Mouse (Mus musculus): ENCODE results near the gene Tardbp. TPM values are rescaled to one million over a fixed set of nuclear protein-coding genes. Genes with fewer than 3 reads are reported as not detected.

Tardbp gene
- total RNA-seq, 2 experiments from 2014 or later = 193 to 339 TPM

DNA sequence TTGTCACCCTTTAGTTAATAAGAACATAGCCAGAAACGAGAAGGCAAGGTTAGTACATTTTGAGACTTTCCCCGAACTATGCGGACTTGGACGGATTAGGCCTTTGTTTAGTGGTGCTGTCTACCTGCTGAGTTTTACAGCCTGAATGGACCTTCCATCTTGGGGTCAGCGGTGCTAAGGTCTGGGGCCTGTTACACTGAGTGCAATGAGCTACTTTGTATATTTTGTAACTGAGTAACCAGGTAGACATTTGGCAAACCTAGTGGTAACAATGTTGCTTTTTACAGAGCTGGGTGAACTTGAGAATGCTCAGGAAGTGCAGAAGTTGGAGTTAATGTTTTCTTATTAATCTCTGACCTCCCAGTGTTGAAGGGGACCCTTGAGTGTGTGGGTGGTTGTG lies 14.3 kb upstream of the Tardbp start:
- no peak for ATAC-seq (ENCODE audit: poor library complexity, severe bottlenecking)

DNA sequence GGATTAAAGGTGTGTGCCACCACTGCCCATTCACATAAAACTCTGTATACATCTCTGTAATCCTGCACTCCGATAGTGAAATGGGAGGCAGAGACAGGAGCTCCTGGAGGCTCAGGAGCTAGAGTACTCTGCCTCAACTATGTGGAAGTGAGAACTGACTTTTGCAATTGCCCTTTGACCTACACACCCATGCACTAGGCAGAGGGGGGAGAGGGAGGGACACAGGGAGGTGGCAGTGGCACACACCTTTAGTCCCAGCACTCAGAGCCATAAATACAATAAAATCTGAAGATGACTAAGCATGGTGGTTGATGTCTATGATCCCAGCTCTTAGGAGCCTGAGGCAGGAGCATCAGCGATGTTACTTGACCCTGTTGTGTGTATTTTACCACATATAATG lies 12.6 kb upstream of the Tardbp start:
- 0 out of 2 replicates have a peak, but pooled peaks have one; percentile 39 for ATAC-seq (ENCODE audit: poor library complexity, severe bottlenecking)

DNA sequence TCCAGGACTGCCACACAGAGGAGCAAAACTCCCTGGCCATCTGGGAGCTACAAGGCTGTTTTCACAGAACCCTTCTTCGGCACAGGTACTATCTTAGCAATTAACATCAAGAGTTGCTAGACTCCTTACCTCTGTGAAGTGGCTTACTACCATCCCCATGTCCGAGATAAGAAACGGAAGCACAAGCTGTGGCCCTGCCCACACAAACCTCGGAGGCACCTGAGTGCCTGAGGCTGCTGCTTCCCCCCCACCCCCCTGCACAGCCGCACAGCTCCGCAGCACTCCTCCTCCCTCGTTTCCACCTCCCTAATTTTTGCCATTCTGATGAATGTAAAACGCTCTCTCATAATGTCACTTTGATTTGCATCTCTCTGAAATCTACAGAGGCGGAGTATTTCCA lies 11.5 kb upstream of the Tardbp start:
- peak; percentile 62 for ATAC-seq (ENCODE audit: poor library complexity, severe bottlenecking)

DNA sequence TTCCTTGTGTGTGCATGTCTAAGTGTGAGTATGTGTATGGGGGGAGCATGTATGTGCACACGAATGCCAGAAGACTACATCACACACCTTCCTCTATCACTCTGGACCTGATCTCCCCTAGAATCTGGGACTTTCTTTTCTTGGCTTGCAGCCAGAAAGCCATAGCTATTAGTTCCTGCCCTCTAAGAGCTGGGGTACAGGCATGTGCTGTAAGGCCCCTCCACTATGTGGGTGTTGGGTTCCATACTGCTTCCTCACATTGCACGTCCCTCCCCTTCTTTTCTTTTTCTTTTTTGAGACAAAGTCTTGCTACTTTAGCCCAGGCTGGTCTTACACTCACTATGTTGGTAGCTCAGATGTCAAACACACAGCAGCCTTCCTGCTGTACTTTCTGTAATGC lies 8.5 kb upstream of the Tardbp start:
- no peak for ATAC-seq (ENCODE audit: poor library complexity, severe bottlenecking)

DNA sequence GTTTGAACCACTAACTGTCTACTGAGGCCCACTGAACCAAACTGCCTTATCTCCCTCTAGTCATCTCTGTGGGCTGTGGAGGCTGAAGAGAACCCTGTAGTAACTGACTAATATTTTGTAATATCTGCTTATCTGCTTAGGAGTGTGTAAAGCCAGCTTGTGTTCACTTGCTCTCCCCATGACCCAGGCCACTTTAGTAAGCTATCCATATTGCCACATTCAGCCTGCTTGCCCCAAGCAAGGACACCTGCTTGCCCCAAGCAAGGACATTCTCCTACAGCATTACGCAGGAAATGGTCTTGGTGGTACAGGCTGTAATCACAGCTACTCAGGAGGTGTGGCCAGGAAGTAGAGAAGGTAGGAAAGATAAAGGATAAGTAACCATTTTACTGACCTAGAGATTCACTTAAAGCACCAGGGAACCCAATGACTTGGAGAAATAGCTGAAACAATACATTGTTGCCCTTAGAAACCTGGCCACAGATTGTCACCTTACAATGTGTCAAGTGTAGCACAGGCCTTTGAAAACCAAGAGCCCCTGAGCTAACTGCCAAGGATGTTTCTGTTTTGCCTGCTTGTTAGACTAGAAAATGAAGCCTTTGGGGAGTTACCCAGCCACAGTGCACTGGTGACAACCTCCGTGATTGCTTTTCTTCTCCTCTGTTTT lies 6.7 kb upstream of the Tardbp start:
- peak; percentile 69 for ATAC-seq (ENCODE audit: poor library complexity, severe bottlenecking)

DNA sequence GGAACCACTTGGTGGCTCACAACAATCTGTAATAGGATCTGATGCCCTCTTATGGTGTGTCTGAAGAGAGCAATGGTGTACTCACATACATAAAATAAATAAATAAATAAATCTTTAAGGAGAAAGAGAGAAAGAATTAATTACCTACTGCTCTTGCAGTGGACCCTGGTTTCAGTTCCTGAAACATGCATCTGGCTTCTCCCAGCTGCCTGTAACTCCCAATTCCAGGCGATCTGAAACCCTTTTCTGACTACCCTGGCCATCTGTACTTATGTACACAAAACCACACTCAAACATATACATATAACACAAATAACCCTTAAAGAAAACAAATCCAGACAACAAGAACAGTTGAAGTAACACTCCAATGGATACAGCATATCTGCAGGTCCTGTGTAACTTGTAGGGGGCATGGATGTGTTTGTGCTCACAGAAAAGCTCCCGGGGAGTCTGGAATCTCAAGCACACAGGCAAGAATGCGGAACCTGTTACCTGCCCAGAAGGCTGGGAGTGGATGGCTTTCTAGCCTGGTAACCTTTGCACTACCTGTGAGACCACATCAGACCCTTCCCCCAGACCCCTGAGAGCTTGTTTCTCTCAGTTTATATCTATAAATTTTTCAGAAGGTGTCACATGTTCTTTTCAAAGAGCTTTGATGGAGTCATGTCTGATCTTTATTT lies 5.3 kb upstream of the Tardbp start:
- ATAC-seq (ENCODE audit: poor library complexity, severe bottlenecking) = no peak

DNA sequence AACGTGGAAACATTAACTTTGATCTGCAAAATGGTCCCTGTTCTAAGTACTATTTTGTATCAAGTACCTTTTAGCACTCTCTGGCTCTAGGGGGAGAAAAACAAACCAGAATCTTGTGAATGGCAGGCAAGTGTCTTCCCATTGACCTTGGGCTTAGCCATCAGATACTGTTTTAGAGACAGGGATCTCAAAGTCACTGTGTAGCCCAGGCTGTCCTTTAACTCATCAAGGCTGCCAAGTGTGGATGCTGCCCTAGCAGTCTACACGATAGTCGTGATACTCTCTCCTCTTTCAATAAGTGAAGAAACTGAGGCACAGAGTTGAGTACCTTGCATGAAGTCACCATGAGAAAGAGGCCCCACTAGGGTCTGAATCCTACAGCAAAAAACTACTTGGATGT lies 427 bp upstream of the Tardbp start:
- ATAC-seq (ENCODE audit: poor library complexity, severe bottlenecking) = no peak

DNA sequence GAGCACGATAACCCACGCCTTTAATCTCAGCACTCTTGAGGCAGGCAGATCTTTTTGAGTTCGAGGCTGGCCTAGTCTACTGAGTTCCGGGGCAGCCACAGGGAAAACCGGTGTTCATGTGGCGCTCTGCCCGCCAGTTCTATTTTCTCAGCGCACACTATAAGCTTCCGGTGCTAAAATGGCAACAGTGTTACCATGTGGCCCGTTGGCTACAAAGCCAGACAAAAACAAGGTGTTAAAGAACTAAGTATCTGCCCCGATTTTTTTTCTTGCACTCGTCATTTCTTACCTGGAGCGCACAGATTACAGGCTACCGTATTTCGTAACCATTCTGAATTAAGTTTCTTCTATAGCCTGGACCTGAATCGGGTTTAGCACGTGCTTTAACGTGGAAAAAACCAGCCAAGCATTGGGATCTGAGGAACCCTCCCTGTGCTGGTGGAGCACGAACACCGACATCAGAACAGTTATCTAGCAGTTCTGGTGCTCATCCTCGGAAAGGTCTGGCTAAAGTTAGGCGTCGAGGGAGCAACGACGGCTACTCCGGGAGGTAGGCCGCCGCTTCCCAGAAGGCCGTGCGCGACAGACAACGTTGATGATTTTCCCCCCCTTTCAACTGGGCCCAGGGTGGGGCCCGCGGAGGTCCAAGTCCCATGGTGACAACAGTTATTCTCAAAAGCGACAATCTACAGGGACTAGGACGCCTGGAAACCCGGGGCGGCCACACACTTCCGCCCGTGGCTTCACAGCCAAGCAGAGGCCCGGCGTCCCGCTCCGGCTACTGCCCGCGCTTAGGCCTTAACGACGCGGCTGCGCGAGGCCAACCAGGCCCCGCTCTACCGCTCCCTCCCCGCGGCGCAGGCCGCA lies 830 bp downstream of the Tardbp start:
- peak; percentile 30 for ATAC-seq (ENCODE audit: poor library complexity, severe bottlenecking)

DNA sequence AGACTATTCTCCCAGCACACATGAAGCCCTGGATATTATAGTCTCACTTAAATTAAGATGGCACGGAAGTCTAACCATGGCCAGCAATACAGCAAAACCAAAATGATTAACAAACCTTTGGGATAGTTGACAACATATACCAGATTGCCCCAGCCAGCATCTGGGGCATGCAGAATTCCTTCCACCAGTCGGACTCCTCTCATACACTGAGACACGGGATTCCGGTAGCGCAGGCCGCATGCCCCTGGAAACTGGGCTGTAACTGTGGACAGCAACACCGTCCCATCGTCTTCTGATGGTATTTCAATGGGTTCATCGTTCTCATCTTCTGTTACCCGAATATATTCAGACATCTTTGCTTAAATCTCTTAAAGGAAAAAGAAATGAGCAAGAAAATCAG lies 1.8 kb downstream of the Tardbp start:
- no peak for ATAC-seq (ENCODE audit: poor library complexity, severe bottlenecking)

DNA sequence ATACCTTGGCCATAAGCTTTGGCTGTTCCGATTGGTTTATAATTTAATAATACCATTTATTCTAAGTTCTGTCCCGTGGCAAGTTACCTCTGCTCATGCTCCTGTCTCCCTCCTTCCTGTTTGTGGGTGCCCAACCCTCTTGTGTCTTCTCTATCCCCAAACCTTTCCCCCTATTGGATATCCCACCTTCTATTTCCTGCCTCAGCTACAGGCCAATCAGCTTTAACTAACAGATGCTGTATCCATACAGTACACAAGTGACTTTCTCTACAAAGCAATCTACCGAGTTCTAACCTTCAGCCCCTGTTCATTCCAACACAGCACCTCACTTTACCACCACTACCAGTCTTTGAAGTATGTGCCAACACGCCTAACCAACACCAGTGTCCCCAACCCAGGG lies 3.2 kb downstream of the Tardbp start:
- no peak for ATAC-seq (ENCODE audit: poor library complexity, severe bottlenecking)

DNA sequence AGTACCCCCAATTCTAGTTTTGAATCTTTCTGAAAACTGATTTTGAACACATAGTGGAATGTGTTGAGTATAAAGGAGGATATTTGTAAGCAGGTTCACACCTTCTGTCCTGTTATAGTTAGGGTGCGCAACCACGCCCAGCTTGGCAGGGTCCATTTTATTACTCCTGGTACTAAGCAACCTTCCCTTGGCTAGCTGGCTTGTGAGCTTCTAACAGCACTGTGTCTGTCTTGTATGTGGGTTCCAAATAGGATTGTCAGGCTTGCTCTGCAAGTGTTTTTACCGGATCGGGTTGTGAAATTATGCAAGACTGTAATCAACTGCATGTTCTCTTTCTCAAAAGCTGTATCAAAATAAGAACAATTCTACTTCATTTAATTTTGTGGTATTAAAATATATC lies 4.3 kb downstream of the Tardbp start:
- no peak for ATAC-seq (ENCODE audit: poor library complexity, severe bottlenecking)

DNA sequence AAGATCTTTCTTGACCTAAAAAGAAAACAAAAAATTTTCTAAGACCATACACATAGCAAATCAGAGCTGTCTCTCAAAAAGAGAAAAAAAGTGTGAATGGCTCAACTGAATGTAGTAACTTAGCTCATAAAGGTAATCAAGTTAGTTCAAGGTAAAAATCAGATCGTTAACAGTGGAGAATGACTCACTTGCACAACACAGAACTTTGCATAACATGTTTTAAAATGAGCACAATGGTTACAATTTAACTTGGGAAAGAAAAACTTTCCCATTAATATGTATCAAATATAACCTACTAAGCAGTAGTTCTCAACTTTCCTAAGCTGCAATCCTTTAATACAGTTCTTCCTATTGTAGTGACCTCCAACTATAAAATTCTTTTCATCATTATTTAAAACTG lies 6.1 kb downstream of the Tardbp start:
- ATAC-seq (ENCODE audit: poor library complexity, severe bottlenecking) = no peak

DNA sequence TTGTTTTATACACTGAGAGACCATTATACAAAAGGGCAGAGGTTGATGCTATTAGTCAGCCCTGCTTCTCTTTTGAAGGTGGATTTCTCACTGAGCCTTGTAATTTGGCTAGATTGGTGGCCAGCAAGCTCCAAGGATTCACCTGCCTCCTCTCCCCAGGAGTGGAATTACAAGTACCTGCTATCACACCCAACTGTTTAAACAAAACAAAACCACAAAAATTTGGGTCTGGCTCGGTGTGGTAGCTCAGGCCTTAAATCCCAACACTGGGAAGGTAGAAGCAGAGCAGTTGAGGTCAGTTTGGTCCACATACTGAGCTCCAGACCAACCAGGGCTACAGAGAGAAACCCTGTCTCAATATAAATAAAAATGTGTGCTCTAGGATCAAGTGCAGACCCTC lies 7.0 kb downstream of the Tardbp start:
- ATAC-seq (ENCODE audit: poor library complexity, severe bottlenecking) = no peak

DNA sequence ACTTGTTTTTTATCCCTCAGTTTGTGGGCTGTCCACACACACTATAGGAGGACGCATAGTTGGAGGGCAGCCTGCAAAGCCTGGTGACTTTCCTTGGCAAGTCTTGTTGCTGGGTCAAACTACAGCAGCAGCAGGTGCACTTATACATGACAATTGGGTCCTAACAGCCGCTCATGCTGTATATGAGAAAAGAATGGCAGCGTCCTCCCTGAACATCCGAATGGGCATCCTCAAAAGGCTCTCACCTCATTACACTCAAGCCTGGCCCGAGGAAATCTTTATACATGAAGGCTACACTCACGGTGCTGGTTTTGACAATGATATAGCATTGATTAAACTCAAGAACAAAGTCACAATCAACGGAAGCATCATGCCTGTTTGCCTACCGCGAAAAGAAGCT lies 13.1 kb downstream of the Tardbp start:
- no peak for ATAC-seq (ENCODE audit: poor library complexity, severe bottlenecking)

DNA sequence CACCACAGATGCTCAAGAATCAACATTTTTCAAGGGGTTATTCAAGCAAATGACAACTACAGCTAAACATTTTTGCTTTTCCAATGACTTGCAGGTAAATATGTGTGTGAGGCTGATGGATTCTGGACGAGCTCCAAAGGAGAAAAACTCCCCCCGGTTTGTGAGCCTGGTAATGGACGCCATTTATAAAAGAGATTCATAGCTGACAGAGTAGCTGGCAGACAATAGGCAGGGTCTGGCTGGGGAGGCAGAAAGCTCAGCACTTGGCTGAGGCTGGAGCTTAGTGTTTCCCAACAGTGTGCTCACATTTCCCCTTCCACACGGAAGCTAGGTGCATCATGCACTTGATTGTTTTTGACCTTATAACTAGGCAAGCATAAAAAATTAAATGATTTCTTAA lies 14.3 kb downstream of the Tardbp start:
- no peak for ATAC-seq (ENCODE audit: poor library complexity, severe bottlenecking)

DNA sequence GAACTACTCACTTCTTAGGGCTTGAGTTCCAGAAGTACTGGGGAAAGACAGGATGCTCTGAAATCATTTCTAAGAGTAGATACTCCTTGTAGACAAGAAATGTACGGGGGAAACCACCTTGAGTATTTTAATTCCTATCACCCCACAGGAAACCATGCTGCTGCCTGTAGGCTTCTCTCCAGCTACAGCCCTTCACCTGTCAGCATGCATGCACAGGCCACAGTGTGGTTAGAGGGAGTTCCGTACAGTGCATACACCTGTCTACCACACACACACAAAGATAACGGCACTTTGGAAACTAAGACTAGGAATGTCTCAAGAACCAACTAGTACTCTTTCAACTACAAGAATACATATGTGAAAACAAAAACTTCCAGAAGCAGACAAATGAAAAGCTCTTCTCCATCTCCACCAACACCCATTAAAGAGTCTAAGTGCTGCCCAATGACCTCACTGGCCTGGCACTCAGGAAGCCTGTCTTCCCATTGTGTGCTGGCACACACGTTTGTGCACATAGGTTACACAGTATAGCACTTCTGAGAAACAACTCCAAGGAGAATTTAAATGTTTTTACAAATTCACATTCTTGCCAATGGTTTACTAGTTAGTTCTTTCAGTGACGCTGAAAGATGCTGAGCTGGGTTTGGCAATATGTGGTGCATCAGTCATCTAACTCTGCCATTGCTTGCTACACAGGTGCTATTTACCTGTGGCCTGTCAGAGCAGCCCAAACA lies 16.0 kb downstream of the Tardbp start:
- no peak for ATAC-seq (ENCODE audit: poor library complexity, severe bottlenecking)

DNA sequence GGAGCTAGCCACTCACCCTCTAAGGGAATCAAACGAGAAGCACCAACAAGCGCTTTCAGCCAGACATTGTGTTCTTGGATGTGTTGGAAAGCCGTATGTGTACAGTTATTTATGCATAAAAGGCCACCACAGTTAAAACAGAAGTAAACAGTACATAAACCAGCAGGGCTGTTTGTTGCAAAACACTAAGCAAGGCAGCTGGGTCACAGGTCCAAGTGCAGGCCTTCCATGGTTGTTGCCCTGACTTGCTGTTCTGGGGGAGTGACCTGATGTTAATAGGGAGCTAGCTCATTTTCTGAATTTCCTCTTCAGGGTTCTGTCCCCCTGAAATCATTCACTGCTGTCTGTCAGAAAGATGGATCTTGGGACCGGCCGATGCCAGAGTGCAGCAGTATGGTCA lies 17.0 kb downstream of the Tardbp start:
- no peak for ATAC-seq (ENCODE audit: poor library complexity, severe bottlenecking)

DNA sequence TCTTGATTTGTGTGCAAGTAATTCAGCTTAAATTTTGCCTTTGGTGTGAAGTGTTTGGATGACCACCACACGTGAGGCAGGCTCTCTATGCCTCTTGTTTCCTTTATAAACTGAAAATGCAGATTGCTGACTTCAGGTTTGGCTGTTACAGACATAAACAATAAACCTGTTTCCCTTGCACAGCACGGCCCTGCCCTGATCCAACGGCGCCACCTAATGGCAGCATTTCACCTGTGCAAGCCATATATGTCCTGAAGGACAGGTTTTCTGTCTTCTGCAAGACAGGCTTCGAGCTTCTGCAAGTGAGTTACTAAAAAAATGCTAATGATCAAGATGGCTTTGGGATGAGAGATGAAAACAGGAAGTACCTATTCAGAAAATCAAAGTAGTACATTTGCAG lies 19.1 kb downstream of the Tardbp start:
- peak; percentile 80 for ATAC-seq (ENCODE audit: poor library complexity, severe bottlenecking)

DNA sequence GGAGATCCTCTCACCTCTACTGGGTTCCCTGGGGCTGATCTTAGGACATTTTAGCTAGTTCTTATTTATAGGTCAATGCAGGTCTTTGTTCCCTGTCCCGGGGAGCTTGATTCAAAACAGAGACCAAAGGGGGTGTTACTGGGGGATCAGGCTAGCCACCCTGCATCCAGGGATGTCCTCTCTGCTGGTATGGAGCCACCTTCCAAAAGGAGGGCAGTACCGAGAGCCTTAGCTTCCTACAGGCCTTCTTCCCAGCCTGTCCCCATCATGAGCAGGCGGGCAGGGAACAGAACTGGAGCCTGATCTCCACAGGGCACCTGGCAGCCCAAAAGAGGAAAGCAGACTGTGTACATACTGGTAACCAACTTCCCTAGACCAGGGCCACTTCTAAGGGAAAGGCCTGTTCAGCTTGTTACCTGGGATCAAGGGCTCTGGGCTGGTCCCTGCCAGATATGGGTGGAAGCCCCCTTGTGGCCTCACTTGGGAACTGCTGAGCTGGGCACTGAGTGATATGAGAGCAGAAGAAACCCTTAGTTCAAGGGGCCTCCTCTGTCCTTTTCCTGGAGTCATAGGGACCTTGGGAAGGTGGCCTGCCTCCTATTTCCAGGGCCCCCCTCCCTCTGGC lies 22.2 kb downstream of the Tardbp start:
- peak; percentile 79 for ATAC-seq (ENCODE audit: poor library complexity, severe bottlenecking)

DNA sequence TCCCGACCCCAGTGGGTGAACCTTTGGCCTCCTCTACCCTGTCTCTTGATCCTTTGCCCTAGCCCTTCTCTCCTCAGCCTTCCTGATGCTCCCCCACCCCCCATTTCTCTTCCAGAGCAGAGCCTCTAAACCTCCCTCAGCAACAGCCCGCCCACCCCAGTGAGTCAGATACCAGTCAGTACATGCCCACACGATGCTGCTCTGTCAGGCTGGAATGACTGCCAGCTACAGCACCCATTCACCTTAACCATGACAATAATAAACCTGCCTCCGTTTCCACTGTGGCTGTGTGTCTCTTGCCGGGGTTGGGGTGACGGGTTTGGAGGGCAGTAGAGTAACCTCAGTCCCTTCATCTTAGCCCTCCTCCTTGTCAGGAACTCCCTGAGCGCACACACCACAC lies 22.7 kb downstream of the Tardbp start:
- ATAC-seq (ENCODE audit: poor library complexity, severe bottlenecking) = no peak
